Mouse (Mus musculus) megakaryocyte, embryonic 14.5 days (primary cell): Measurements from ENCODE around the gene Erlin1.

Experiments
- FLI1 ChIP-seq: IDR thresholded peaks from 2 replicates; pipeline ENCODE4 v1.6.1; 2012; ENCODE audit warnings: low read length, inconsistent platforms, mixed read lengths
- GATA1 ChIP-seq: IDR thresholded peaks from 3 replicates; pipeline ENCODE4 v1.6.1; 2012; ENCODE audit warnings: mixed read lengths, low read length, inconsistent platforms, borderline replicate concordance

DNA sequence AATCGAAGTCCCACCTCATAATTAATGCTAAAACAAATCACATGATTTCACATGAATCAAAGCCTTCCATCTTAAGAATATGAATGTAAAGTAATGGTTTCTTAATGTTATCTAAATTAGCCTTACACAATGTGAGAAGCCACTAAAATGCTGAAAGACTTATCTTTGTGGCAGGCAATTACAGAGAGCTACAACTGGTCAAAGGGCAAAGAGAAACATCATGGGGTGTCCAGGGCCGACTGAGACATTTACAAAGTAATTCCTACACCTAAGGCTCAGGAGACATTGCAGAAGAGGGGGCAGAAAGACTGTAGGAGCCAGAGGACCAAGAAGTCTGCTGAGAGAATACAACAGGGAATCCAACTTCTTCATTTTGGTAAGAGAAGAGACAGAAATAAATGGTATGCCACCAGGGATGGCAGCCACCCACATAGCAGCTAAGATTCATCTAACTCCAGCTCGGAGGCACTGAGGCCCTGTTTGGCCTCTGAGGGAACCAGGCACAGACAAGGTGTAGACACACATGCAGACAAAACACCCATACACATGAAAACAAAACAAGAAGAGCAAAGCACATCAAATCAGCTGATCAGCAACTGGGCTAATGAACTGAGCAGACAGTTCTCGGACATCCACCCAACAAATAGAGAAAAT, 14.3 kb downstream of the Erlin1 start:
- no peak for TF ChIP-seq GATA1
- TF ChIP-seq FLI1: no peak
